Comparison of ENCODE assay signal across 8 mouse cellular contexts in the genomic region with DNA sequence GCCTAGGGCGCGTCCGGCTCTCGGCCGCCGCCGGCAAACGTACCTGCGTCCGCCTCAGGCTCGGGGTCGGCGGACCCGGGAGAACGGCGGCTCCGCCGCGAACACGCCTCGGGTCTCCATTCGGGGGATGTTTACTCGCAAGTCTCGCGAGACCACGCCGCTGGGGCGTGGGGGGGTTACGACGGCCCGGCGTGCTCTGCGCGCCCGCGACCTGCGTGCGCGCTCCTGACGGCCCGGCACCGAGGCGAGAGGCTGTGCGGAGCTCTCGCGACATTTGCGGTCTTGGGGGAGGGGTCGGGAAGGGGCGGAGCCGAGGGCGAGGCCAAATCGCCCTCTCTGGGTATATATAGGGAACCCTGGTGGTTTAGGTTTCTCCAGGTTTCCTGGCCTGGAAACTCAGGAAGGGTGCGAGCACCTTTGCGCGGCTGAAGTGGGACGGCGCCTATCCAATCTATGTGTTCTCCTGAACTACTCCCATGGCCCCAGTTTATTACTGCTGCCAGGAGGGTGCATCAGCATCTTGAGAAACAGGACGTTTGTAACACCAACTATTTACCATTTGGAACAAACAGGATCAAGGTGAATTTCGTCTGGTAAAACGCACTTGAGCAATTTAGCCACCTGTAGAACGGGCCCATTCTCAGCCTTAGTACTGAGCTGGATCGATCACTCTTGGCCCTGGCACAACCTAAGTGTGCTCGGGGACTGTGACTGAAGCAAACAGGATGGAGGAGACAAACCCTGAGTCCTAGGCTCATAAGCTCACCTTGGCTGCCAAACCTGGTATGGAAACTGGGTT. TPM values are rescaled to one million over a fixed set of nuclear protein-coding genes. Genes with fewer than 3 reads are reported as not detected.
A peak's percentile ranks its signal among the peaks of the same experiment; 100 is the strongest.
DNase-seq lines count a peak whose midpoint lies in the region; ATAC-seq and TF ChIP-seq lines count a peak whose summit lies in the region.

A gene (minus strand): TSS at position 133 of the 799 bp plus-strand sequence.

- TF ChIP-seq RAD21 in MEL (IDR thresholded peaks at IDR 0.05; ENCODE audit: low read depth, low read length), result no peak

- H3K4me3 ChIP-seq in MEL (ENCODE audit: control insufficient read depth in 1 of 2, insufficient read depth in 1 of 2, low read depth in 2 of 2, low read length in 2 of 2), result peak within 1 kb of the TSS; percentile 66 to 67
- peak within 1 kb of the TSS; percentile 88 for H3K4me3 ChIP-seq in cerebellum, adult 2 months (replicated peaks; ENCODE audit: insufficient read depth, low read depth, low read length)
- peak within 1 kb of the TSS; percentile 82 for H3K4me3 ChIP-seq in lung, embryonic 16.5 days (ENCODE audit: low read length)

- H3K9me3 ChIP-seq in MEL (replicated peaks; ENCODE audit: insufficient read depth, low read length), result no peaks in the 10 kb centered on the region
- H3K9me3 ChIP-seq in lung, embryonic 16.5 days (ENCODE audit: control insufficient read depth, low read length), result no peaks in the 10 kb centered on the region

- no peaks in the 10 kb centered on the region for H3K27me3 ChIP-seq in MEL (ENCODE audit: control insufficient read depth in 1 of 2, insufficient read depth in 2 of 2, low read length in 2 of 2)
- H3K27me3 ChIP-seq in cerebellum, adult 2 months (ENCODE audit: control insufficient read depth, insufficient read depth, low read length), result no peaks in the 10 kb centered on the region
- no peaks in the 10 kb centered on the region for H3K27me3 ChIP-seq in lung, embryonic 16.5 days (ENCODE audit: control insufficient read depth, insufficient read depth, low read depth, low read length)

- peak; percentile 97 for DNase-seq in MEL (ENCODE audit: low read depth, low spot score)
- DNase-seq in cerebellum, adult 2 months, result peak; percentile 97 to 99
- peak; percentile 100 for DNase-seq in forelimb bud, embryonic 11.5 days (ENCODE audit: low read depth, low spot score)
- peak; percentile 93 for DNase-seq in layer of hippocampus, adult 9-10 months (ENCODE audit: low spot score)
- peak; percentile 94 for DNase-seq in ovary, postnatal 10 days (ENCODE audit: low spot score)
- peak; percentile 97 to 99 for DNase-seq in thymus, postnatal 10 days (ENCODE audit: low spot score in 2 of 2)

- no peak for TF ChIP-seq CTCF in MEL (IDR thresholded peaks at IDR 0.05 in 2 of 3, conservative IDR thresholded peaks at IDR 0.05 in 1 of 3; ENCODE audit: control insufficient read depth in 1 of 3, insufficient read depth in 1 of 3, low read depth in 2 of 3, low read length in 3 of 3, poor library complexity in 1 of 3, severe bottlenecking in 1 of 3)
- no peak for TF ChIP-seq CTCF in cerebellum, adult 2 months (IDR thresholded peaks at IDR 0.05; ENCODE audit: borderline replicate concordance, insufficient read depth, low read depth, low read length)

- WGBS in cerebellum, adult 2 months, result 4% methylated on average over 63 of the region's 63 CpGs
- 5% methylated on average over 58 of the region's 63 CpGs for WGBS in lung, embryonic 16.5 days

- H3K9ac ChIP-seq in MEL (ENCODE audit: control insufficient read depth, low read depth, low read length, poor library complexity, severe bottlenecking), result peak within 1 kb of the TSS; percentile 91
- peak within 1 kb of the TSS; percentile 92 for H3K9ac ChIP-seq in lung, embryonic 16.5 days (ENCODE audit: low read length)

- peaks cover 42% of the 10 kb centered on the region for H3K79me2 ChIP-seq in MEL (ENCODE audit: control insufficient read depth, insufficient read depth, low read length, poor library complexity)

- H3K27ac ChIP-seq in MEL (ENCODE audit: control insufficient read depth, low read depth, low read length), result peak within 1 kb of the TSS; percentile 59
- peak within 1 kb of the TSS; percentile 90 for H3K27ac ChIP-seq in cerebellum, adult 2 months (ENCODE audit: insufficient read depth, low read length)
- H3K27ac ChIP-seq in lung, embryonic 16.5 days (ENCODE audit: low read length), result peak within 1 kb of the TSS; percentile 88

- TF ChIP-seq POLR2A in MEL (IDR thresholded peaks at IDR 0.05; ENCODE audit: control insufficient read depth in 1 of 2, insufficient read depth in 1 of 2, low read depth in 1 of 2, low read length in 2 of 2, poor library complexity in 1 of 2), result peak; percentile 98
- peak; percentile 74; the same call in 1 of the 2 replicates for TF ChIP-seq POLR2A in cerebellum, adult 2 months (IDR thresholded peaks at IDR 0.05; ENCODE audit: borderline replicate concordance, insufficient read depth, low read length)

- peaks cover 2 to 13% of the 10 kb centered on the region in 2 experiments; a peak in 3 of 4 replicates for H3K4me1 ChIP-seq in MEL (ENCODE audit: control insufficient read depth in 1 of 2, insufficient read depth in 2 of 2, low read length in 2 of 2)
- peaks cover 14% of the 10 kb centered on the region; the same call in 1 of the 2 replicates for H3K4me1 ChIP-seq in cerebellum, adult 2 months (ENCODE audit: control insufficient read depth, insufficient read depth, low read length)
- peaks cover 8% of the 10 kb centered on the region for H3K4me1 ChIP-seq in lung, embryonic 16.5 days (replicated peaks; ENCODE audit: control insufficient read depth, insufficient read depth, low read length)

- H3K4me2 ChIP-seq in lung, embryonic 16.5 days (ENCODE audit: low read depth, low read length), result peak within 1 kb of the TSS; percentile 85

- ATAC-seq in hematopoietic stem cell, adult 5-6 weeks (replicated peaks in 1 of 2; ENCODE audit: insufficient read depth in 1 of 2, low FRiP score in 2 of 2, low TSS enrichment in 1 of 2, low read depth in 1 of 2, poor library complexity in 2 of 2, severe bottlenecking in 2 of 2), result peak; percentile 91 to 96
- ATAC-seq in lung, embryonic 16.5 days (ENCODE audit: low read depth), result peak; percentile 98

- peaks cover 0 to 11% of the 10 kb centered on the region in 2 experiments for H3K36me3 ChIP-seq in MEL (ENCODE audit: control insufficient read depth in 1 of 2, insufficient read depth in 2 of 2, low read length in 2 of 2)
- peaks cover 6% of the 10 kb centered on the region; the same call in 1 of the 2 replicates for H3K36me3 ChIP-seq in lung, embryonic 16.5 days (ENCODE audit: control insufficient read depth, insufficient read depth, low read length)

- TF ChIP-seq EP300 in MEL (IDR thresholded peaks at IDR 0.05; ENCODE audit: low read depth in 1 of 2, low read length in 2 of 2), result no peak

TF ChIP-seq in MEL, 35 proteins besides CTCF, POLR2A, EP300 and RAD21 (continues in another document):
- TF ChIP-seq MAFK (IDR thresholded peaks at IDR 0.05; ENCODE audit: borderline replicate concordance, low read depth, low read length) (no peak), MAX (IDR thresholded peaks at IDR 0.05; ENCODE audit: low read length) (no peak; the same call in 1 of the 2 replicates), MYB (IDR thresholded peaks at IDR 0.05; ENCODE audit: low read depth, low read length) (no peak), ZMIZ1 (IDR thresholded peaks at IDR 0.05; ENCODE audit: low read depth, low read length) (peak; percentile 90), NELFE (IDR thresholded peaks at IDR 0.05; ENCODE audit: low read depth, low read length) (peak; percentile 88), MAZ (IDR thresholded peaks at IDR 0.05; ENCODE audit: low read depth, low read length) (peak; percentile 34; the same call in 1 of the 2 replicates), UBTF (IDR thresholded peaks at IDR 0.05; ENCODE audit: borderline replicate concordance, insufficient read depth, low read depth, low read length) (no peak), SMC3 (IDR thresholded peaks at IDR 0.05; ENCODE audit: low read depth, low read length) (no peak), ZC3H11A (IDR thresholded peaks at IDR 0.05; ENCODE audit: low read depth, low read length) (no peak), GATA1 (IDR thresholded peaks at IDR 0.05; ENCODE audit: low read depth, low read length) (no peak), GABPA (IDR thresholded peaks at IDR 0.05; ENCODE audit: low read depth, low read length) (no peak), TAL1 (IDR thresholded peaks at IDR 0.05; ENCODE audit: low read length) (no peak), USF2 (IDR thresholded peaks at IDR 0.05; ENCODE audit: borderline replicate concordance in 1 of 2, insufficient read depth in 1 of 2, low read depth in 1 of 2, low read length in 2 of 2) (no peak), ZNF384 (IDR thresholded peaks at IDR 0.05; ENCODE audit: low read depth, low read length) (no peak), RCOR1 (IDR thresholded peaks at IDR 0.05; ENCODE audit: low read depth, low read length) (no peak), BHLHE40 (IDR thresholded peaks at IDR 0.05; ENCODE audit: borderline replicate concordance, low read depth, low read length) (no peak), MYC (IDR thresholded peaks at IDR 0.05; ENCODE audit: low read depth, low read length) (no peak), MEF2A (IDR thresholded peaks at IDR 0.05; ENCODE audit: extremely low read depth, insufficient replicate concordance, low read depth, low read length, poor library complexity, severe bottlenecking) (no peak), CHD2 (IDR thresholded peaks at IDR 0.05; ENCODE audit: low read length) (peak; percentile 95), HCFC1 (IDR thresholded peaks at IDR 0.05; ENCODE audit: low read depth, low read length) (peak; percentile 88), POLR2AphosphoS5 (IDR thresholded peaks at IDR 0.05; ENCODE audit: borderline replicate concordance, low read depth, low read length) (no peak), SIN3A (IDR thresholded peaks at IDR 0.05; ENCODE audit: low read length) (peak; percentile 83), CHD1 (IDR thresholded peaks at IDR 0.05; ENCODE audit: low read depth, low read length) (no peak), NRF1 (IDR thresholded peaks at IDR 0.05; ENCODE audit: insufficient read depth, low read depth, low read length, poor library complexity, severe bottlenecking) (peak; percentile 59), MXI1 (IDR thresholded peaks at IDR 0.05; ENCODE audit: low read depth, low read length) (peak; percentile 85), TCF12 (IDR thresholded peaks at IDR 0.05; ENCODE audit: low read depth, low read length) (0 out of 2 replicates have a peak, but pooled peaks have one; percentile 5), JUND (IDR thresholded peaks at IDR 0.05; ENCODE audit: low read depth, low read length) (no peak), ETS1 (IDR thresholded peaks at IDR 0.05; ENCODE audit: low read depth, low read length) (no peak), ELF1 (IDR thresholded peaks at IDR 0.05; ENCODE audit: low read depth, low read length) (no peak), USF1 (IDR thresholded peaks at IDR 0.05; ENCODE audit: low read depth, low read length) (no peak)

RNA-seq across cellular contexts. Expression of the gene that starts here (rescaled TPM):
- 32.7 and 33.1 TPM in 2 replicates for total RNA-seq in MEL (2012; rRNA removed)
- 10 to 100 TPM in 1 of 2 experiments, not detected in 1; 59.9 TPM for polyA plus RNA-seq in MEL (2012; ENCODE audit: insufficient read depth in 1 of 2, insufficient read length in 2 of 2, low read depth in 1 of 2, low replicate concordance in 2 of 2, missing spikeins in 1 of 2)
- polyA plus RNA-seq in cerebellum, adult 2 months (2012; rRNA removed), result 81.6 and 89.4 TPM in 2 replicates
- total RNA-seq in hematopoietic stem cell, adult 5-6 weeks (2017), result 45.5 and 51.2 TPM in 2 replicates
- 118 and 126 TPM in 2 replicates for polyA plus RNA-seq in lung, embryonic 16.5 days (2015; fragmentation: Nextera tagmentation; extraction: Ambion mirVana)

Comparison
In these comparisons a context has a peak if more than half of its experiments do, and no peak if none do; other contexts are left out.
1. Peak in every context shown above with its lines: DNase-seq, ATAC-seq, H3K4me3 ChIP-seq and H3K27ac ChIP-seq.